Mouse (Mus musculus): ENCODE measurements at regions not wholly inside any gene's neighbourhood (a gene's known extent, or its start where the extent isn't known, plus 50 kb on each side); places are given as distances from the start of the nearest gene placed in this dataset.

DNA sequence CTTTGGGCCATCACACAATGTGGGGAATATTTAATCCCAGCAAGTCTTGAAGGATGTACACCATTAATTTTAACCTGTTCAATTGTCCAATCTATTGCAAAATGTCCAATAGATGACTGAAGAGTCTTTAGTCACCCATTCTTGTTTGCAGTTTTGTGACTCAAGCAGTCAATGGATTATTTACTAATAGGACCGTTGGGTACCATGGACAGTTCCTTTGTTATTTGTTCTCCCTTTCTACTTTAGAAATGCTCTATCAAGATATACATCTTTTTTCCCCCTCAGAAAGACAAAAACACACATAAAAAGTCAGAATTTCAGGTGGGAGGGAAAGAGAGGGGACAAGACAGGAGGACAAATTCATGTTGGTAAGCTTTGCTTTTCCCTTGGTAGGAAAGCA is 598.3 kb downstream of the Gm9195 start:
- DNase-seq (ENCODE audit: low read depth, low spot score), result no peak

DNA sequence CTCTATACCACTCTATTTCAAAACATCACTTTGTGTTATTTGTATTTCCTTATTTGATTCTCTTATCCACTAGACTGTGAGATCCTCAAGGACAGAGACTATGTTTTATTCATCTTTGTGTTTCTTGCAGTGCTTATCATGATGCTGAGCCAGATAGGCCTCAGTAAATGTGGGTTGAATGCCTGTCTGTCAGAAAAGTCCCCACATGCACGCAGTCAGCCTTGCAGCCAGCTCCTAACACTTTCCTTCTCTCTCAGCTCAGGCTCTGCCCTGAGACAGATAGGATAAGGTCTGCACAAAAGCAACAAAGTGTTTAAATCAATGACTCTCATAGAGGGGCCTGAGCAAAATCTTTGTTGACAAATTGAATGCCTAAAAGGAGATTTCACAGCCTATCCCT is 600.0 kb downstream of the Gm9195 start:
- DNase-seq (ENCODE audit: low read depth, low spot score), result no peak

DNA sequence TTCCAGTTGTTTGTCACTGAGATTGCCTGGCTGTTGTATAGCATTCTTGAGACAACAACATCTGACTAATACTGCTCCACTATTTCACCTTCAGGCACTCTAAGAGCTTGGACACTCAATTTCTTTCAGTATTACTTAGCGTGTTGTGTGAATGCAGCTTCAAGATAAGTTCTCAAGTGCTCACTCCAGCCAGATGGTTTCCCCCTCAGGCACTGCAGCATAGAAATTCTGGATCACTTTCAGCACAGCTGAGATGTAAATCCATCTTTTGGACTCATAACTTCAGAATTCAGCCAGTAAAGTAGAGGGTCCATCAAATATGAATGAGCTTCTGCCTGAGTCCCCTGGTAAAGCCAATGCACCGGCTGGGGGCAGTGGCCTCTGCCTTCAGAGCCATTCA is 608.8 kb downstream of the Gm9195 start:
- DNase-seq (ENCODE audit: low read depth, low spot score), result no peak

DNA sequence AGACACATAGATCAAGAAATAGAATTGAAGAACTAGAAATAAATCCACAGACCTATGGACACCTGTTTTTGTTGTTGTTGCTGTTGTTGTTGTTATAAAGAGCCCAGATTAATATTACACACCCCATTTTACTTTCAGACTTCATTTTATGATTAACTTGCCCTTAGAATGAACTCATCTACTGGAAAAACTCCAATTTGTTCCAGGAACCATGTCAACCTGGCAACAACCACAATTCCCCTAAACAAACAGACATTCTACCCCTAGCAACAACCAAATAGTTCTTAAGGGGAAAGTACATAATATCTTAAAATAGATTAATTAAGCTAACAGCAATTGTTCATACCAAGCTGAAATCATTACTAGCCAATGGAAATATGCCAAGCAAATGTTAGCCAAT is 646.1 kb downstream of the Gm9195 start:
- no peak for DNase-seq (ENCODE audit: low read depth, low spot score)

DNA sequence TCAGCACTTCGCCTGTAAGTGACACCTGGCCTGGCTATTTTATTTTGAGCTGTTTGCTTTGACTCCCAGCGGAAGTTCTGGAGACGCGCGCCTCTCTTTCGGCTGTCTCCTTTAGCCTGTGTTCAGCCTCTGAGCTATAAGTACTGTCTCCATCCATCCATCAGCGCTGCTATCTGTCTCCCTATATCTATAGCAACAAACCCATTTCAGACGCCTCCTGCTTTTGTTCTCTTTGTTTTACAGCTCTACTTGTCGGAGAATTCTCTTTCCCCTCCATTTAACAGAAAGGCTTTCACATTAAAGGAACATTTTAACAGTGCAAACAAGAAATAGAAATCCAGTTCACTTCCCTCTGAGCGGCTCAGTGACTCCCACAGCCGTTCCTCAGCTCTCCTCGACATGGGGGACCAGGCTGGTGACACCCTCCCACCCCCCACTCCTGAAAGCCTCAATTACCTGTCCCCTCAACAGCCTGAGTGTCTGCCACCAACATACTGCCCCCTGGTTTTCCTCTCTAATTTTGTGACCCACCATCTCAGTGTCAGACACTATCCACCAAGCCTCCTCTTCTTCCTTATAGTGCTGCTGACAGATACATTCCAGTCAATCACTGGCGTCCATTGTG is 682.7 kb downstream of the Gm9195 start:
- DNase-seq (ENCODE audit: low read depth, low spot score), result no peak

DNA sequence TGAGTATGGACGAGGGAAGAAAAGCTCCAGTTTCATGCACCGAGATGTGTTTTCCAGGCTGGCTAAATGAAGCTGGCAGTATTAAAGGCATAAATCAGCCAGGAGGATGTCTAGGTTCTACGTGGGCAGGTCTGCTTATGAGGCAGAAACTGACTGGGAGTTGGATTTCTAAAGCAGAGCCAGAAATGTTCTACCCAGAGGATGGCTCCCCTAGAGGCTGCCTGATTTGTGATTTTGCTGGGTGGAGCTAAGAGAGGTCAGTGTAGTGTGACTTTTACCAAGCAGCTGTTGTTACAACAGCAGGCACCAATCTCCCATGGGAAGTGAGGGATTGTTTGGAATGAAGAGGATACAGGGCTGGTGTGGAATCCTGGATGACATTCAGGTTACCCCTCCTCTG is 686.0 kb downstream of the Gm9195 start:
- DNase-seq (ENCODE audit: low read depth, low spot score), result no peak

DNA sequence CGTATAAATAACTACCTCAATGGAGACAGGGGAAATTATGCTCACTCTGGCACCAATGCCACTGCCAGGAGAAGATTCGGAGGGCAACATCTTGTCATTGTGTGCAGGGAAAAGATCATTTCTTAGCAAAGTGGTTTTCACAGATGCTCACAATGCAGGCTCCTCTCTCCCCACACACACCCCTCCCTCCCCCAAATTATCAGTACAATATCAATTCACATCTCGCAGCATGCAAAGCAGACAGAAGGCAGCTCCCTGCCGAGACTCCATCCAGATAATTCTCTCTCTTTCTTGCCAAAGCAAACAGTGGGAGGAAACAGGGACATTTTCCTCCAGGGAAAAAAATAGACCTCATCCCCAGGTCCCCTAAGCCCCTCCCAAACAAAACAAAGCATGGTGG is 691.8 kb downstream of the Gm9195 start:
- no peak for DNase-seq (ENCODE audit: low read depth, low spot score)

DNA sequence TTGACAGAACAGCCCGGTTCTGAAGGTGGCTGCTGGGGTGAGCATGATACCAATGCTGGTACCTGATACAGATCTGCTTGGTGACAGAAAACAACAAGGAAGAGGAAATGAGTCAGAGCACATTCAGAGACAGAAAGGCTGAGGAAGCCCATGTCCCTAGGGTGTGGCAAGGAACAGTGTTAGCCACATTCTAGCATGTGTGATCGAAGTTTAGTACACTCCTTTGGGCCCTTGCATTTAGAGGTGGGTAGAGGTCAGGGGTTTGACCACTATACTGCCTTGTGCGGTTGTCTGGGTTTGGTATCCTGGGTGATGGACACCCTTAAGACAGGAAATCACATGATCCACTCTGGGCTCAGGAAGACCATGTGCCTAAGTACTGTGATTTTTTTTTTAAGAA is 695.9 kb downstream of the Gm9195 start:
- DNase-seq (ENCODE audit: low read depth, low spot score), result no peak

DNA sequence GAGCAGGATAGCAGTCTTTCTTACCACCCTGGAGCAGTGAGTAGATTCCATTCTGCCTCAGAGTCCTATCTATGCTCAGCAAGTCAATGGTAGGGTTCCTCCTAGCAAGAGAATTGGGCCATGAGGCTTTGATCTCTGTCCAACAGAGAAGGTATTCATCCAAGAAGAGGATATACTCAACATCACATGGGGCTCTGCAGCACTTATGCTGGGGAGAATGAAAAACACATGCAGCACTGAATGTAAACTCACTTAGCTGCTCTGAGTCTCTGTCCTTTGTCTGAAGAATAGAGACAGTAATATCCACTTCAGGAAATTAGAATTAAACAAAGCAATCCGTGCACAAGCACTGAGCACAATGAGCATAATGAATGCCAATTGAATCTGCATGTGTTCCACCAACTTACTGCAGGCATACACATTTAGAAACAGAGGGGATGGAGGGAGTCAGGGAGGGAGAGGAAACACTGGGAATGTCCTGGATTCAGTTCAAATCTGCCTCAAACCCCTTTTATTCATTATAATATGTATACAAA is 714.6 kb downstream of the Gm9195 start:
- DNase-seq (ENCODE audit: low read depth, low spot score), result no peak

DNA sequence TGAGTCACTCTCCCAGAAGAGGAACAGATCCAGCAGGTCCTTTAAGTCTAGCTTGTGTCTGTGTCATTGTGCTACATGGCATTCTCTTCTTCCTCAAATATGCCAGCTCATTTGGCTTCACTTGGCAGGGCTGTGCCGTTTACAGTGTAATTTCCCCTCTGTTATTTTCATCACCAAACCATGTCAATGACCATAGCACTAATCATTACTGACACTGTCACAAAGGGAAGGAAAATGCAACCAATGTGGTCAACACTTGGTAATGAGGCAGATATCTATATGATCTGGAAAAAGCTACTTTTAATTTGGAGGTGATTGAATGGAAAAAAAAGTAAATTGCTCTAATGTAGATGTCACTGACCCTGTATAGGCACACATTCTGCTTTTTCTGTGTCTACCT is 724.8 kb downstream of the Gm9195 start:
- DNase-seq (ENCODE audit: low read depth, low spot score), result no peak

DNA sequence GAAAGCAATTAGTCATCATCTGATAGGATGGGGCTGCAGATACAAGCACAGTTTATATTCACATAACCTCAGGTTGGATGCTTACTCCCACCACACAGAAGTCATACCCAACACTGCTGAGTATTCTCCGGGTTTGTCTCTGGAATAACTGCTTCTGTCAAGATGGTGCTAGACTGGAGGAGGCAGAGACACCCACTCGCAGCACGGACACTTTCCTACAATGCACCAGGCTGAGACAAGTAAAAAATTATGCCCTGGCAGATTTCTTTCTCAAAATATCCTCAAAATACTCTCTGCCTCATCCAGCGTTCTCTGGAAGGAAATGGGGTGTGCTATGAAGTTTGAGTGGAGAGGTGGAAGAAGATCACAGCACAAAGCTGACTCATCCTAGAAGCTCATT is 763.1 kb downstream of the Gm9195 start:
- DNase-seq (ENCODE audit: low read depth, low spot score), result no peak

DNA sequence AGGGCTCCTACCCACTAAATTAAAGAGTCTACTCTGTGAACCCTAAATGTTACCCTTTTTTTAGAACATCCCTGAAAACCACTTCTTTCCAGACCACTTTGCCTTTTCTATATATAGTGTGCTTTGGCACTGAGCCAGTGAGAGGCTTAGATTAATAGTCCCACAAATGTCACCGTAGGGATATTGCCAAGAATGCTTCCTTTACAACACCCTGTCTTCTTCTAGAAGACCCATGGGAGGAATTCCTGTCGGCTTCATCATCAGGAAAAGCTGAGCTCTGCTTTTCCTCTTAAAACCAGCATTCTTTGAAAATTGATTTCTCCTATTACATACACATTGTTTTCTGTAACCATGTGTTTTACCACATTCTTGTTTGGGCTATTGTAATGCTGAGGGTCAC is 768.1 kb downstream of the Gm9195 start:
- DNase-seq (ENCODE audit: low read depth, low spot score), result no peak

DNA sequence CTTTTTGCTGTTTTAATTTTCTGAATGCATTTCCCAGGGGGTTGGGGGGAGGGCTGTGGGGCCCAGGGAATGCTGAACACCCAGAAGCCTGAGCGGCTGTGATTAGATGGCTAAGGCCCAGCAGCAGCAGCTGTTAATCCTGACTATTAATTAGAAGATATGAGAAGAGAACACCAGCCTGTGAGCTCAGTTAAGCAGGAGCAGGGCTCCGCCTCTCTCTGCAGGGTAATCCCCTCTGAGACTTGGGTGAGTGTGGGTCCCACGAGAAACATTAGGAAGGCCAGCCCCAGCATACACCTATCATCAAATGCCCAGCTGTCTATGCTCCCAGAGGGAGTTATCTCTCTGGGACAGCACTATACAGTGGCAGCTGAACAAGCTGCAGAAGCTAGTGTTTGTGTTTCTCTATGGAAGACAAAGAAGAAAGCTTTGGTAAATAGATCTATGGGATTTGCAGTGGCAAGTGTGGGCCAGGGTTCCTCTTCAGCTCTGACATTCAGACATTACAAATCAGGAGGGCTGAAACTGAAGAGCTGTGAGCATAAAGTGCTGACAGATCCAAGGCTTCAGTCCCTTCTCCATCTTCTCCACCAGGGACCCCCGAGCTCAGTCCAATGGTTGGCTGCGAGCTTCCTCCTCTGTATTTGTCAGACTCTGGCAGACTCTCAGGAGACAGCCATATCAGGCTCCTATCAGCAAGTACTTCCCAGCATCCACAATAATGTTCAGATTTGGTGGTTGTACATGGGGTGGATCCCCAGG is 781.9 kb downstream of the Gm9195 start:
- DNase-seq (ENCODE audit: low read depth, low spot score), result no peak

DNA sequence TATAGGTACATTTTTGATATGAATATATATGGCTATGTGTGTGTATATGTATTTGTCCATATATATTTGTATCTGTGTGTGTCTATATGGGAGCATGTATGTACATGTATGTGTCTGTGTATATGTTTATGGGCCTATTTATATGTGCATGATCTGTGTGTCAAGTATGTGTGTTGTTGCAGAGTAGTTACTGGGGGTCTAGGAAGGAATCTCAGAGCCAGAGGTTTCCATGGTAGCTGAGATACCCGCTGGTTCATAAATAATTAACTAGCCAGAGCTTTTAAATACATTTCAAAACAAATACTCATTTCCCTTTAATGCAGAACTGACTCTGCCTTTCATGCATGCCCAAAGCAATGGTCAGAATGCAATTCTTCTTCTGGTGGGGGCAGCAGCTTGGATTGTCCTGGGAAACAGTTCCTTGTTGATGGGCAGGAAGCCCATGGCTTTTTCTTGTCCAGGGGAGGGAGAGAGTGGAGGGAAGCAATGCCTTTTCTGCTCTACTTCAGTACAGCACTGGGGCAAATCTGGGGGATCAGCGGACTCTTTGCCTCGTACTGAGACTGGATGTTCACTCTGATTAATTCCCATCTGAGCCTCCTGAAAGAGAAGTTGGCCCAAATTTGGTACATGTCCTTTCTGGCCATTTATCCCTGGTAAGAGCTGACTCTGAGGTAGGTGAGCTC is 798.7 kb downstream of the Gm9195 start:
- no peak for DNase-seq (ENCODE audit: low read depth, low spot score)

DNA sequence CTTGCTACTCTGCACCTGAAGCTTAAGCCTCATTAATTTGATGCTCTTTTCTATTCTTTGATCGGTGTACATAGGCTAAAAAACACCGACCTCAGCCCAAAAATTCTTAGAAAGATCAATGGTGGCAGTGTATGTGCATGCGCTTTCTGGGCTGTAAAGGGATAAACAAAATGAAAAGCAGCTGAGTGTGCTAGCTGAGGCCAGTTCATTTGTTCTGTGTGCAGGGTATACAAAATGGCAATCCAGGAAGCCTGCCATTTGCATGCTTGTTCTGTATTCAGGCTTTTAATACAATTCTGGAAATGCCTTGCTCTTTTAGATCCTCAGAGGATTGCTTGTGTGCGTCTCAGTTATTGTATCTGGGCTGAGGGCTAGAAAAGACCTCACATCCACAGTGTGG is 817.1 kb downstream of the Gm9195 start:
- no peak for DNase-seq (ENCODE audit: low read depth, low spot score)

DNA sequence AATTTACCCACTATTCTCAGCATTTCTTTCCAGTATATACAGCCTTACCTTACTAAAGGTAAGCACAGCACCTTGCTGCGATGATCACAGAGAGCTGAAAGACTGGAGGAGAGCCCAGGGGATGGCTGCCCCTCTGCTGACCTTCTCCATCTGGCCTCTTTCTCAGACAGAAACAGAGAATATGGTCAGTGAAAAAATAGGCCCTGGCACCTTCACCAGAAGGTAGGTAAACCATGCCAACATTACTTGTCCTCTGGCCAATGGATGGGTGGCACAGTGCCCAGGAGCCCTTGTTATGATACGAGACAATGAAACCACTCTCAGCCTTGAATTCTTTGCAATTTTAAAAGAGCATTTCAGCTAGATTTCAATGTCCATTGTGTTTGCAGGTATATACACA is 817.8 kb downstream of the Gm9195 start:
- DNase-seq (ENCODE audit: low read depth, low spot score), result no peak

DNA sequence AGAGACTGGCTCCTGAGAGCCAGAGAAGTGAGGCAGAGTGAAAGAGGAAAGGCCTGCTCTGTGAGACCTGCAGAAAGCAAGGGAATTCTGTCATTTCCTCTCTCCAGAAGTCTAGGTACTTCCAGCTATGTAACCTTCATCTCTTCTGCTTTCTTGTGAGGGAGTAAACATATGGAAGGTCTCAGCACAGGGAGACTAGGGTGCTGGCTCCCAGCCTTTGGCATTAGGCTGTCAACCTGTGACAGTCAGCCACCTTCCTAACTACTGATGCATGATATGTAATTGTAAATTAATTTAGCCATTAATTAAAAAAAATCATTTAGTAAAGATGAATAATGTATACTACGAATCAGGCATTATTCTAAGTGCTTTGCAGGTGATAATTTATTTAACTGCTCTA is 819.2 kb downstream of the Gm9195 start:
- DNase-seq (ENCODE audit: low read depth, low spot score), result no peak

DNA sequence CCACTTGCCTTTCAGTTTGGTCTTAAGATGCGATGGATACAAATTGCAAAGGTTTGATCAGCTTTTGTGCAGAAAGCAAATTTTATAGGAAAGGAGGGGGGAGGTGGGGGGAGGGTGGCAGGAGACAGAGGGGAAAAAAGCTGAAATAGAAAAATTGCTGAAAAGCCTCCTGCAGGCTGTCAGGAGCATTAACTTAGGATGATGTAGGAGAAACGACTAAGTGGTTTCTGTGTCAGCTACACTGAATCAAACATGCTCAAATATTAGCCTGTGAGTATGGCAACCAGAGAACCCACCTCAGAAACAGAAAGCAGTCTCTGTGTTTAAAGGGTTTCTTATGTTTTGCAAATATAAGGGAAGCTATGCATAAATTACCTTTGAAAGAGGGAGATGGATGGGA is 819.6 kb downstream of the Gm9195 start:
- DNase-seq (ENCODE audit: low read depth, low spot score), result no peak

DNA sequence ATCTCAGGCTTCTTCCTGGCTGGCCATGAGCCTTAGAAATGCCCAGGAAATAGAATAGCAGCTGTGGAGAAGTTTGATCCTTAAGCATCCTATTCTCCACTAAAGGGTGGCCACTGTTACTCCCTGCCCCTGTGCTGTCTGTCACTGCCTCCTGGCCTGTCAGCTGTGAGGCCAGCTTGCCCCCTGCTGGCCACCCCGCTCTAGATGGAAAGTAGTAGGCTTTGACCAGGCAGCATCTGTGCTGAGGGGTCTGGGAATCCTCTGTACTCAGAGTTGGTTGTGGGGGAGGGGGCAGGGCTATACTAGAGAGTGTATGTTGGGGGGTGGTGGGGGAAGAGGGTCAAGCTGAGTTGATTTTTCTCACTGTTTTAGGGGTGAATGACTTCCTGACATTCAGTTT is 821.2 kb downstream of the Gm9195 start:
- no peak for DNase-seq (ENCODE audit: low read depth, low spot score)

DNA sequence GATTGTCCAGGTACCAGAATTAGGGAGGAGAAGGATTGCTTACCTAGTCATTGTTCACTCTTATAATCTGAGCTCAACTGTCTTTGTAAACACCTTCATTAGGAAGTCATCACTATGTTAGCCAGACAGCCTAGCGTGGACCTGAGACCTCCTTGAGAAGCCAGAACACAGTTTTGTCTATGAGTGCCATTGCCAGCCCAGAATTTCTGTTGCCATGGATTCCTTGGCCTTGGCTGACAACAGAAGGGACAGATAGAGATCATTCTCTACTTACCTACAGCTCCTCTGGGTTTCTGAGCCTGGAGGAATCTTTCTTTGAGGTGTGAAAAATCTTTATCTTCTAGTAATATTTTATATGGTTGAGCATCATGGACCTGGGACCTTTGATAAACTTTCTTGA is 825.0 kb downstream of the Gm9195 start:
- no peak for DNase-seq (ENCODE audit: low read depth, low spot score)

DNA sequence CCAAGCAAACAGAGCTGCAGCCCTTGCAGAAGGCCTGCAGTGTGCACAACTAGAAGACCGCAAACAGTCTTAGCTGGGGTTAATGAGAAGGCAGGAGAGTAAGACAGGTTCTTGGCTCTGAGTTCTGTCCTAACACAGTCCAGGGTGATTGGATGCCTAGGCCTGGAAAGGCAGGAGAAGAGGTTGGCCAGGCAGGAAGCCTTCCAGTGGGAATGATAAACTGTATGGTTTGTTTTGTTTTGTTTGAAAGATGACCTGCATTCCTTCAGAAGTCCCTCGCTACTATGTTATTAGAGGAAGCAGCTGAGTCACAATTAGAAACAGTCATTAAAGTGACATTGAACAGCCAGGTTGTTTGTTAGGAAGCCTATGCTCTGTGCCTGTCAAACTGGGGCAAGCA is 831.5 kb downstream of the Gm9195 start:
- DNase-seq (ENCODE audit: low read depth, low spot score), result no peak

DNA sequence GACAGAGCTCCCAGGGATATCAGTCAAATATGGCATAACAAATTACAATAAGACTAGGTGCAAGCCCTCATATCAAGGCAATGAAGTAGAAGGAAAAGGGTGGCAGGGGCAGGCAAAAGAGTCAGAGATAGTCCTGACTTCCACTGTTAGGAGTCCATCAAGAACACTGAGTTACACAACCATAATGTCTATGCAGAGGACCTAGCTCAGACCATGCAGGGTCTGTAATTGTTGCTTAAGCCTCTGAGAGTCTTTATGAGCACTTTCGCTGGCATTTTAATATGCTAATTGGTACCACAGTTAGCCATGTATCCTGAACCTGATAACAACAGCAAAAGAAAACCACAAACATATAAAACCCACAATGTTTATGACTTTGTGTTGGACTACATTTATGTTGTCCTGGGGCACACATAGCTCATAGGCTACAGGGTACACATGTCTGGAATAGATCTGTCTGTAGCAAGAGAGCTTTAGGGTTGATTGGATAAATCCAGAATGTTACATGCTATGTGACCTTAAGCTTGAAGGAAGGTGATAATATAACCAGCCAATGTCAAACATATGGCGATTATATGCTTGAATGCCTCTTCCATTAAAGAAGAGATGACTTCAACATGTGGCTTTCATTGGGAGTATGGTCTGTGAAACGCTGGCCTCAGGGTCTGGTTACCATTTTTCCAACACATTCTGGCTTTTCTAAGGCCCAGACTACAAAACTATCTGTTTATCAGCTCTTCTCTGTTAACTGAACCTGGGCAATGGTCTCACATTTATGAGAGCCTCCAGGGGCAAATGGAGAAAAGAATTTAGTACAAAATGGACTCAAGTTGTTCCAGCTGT is 836.6 kb downstream of the Gm9195 start:
- DNase-seq (ENCODE audit: low read depth, low spot score), result no peak

Data from A20 (cell line).